Comparison of ENCODE assay signal across 13 mouse cellular contexts in genomic region chr16:31034051-31034450, GRCm38 (mm10). TPM values are rescaled to one million over a fixed set of nuclear protein-coding genes. Genes with fewer than 3 reads are reported as not detected.
A peak's percentile ranks its signal among the peaks of the same experiment; 100 is the strongest.
DNase-seq lines count a peak whose midpoint lies in the region; ATAC-seq and TF ChIP-seq lines count a peak whose summit lies in the region.
"Had no signal": no experiment of that assay in that cellular context is flagged by ENCODE, and none has a peak within 500 bp of the region (broad histone marks: within the 10 kb centered on the region; RNA-seq: fewer than 3 reads in every experiment).

No protein-coding gene starts in this region.

- 0 out of 2 replicates have a peak overlapping the region, but pooled peaks have one; percentile 38 for H3K27ac ChIP-seq in heart, embryonic 15.5 days
- H3K27ac ChIP-seq in midbrain, embryonic 12.5 days (replicated peaks) = peak overlapping the region; percentile 61
- no peak overlapping the region for H3K27ac ChIP-seq in intestine, postnatal 0 days (ENCODE audit: low read depth, low read length)
- no peak overlapping the region; the same call in 1 of the 2 replicates for H3K27ac ChIP-seq in intestine, embryonic 16.5 days (ENCODE audit: low read length)
- H3K27ac ChIP-seq: liver, embryonic 15.5 days had no signal

- TF ChIP-seq POLR2A in brain, embryonic 14.5 days (IDR thresholded peaks at IDR 0.05; ENCODE audit: borderline replicate concordance, extremely low read depth, insufficient read depth, insufficient read length, poor library complexity, severe bottlenecking) = no peak

- H3K9me3 ChIP-seq in heart, embryonic 15.5 days (replicated peaks) = no peaks in the 10 kb centered on the region
- no peaks in the 10 kb centered on the region for H3K9me3 ChIP-seq in midbrain, embryonic 12.5 days
- no peaks in the 10 kb centered on the region for H3K9me3 ChIP-seq in intestine, postnatal 0 days (ENCODE audit: control insufficient read depth)
- H3K9me3 ChIP-seq in intestine, embryonic 16.5 days (ENCODE audit: control insufficient read depth, low read length) = no peaks in the 10 kb centered on the region; the same call in 1 of the 2 replicates
- H3K9me3 ChIP-seq: liver, embryonic 15.5 days had no signal

- H3K4me2 ChIP-seq in heart, embryonic 15.5 days = no peak overlapping the region
- H3K4me2 ChIP-seq in midbrain, embryonic 12.5 days (replicated peaks) = no peak overlapping the region
- H3K4me2 ChIP-seq in intestine, postnatal 0 days (replicated peaks; ENCODE audit: low read depth) = no peak overlapping the region
- no peak overlapping the region for H3K4me2 ChIP-seq in intestine, embryonic 16.5 days (ENCODE audit: low read depth, low read length)
- H3K4me2 ChIP-seq: liver, embryonic 15.5 days had no signal

- no peak overlapping the region for H3K9ac ChIP-seq in heart, embryonic 15.5 days
- no peak overlapping the region for H3K9ac ChIP-seq in midbrain, embryonic 12.5 days (replicated peaks)
- no peak overlapping the region for H3K9ac ChIP-seq in intestine, postnatal 0 days (ENCODE audit: low read depth, low read length)
- no peak overlapping the region for H3K9ac ChIP-seq in intestine, embryonic 16.5 days (ENCODE audit: low read depth, low read length)
- H3K9ac ChIP-seq: liver, embryonic 15.5 days had no signal

- no peak overlapping the region for H3K4me3 ChIP-seq in heart, embryonic 15.5 days
- H3K4me3 ChIP-seq in midbrain, embryonic 12.5 days = no peak overlapping the region
- H3K4me3 ChIP-seq in intestine, postnatal 0 days (ENCODE audit: low read depth, low read length) = no peak overlapping the region
- no peak overlapping the region for H3K4me3 ChIP-seq in intestine, embryonic 16.5 days (ENCODE audit: low read length)
- H3K4me3 ChIP-seq: liver, embryonic 15.5 days had no signal

- no peak for DNase-seq in heart, adult 18-20 months
- DNase-seq in brain, embryonic 14.5 days (ENCODE audit: low read depth) = peak; percentile 55
- DNase-seq in embryo, embryonic 9.5 days (ENCODE audit: extremely low spot score) = peak; percentile 31
- DNase-seq in right cerebral cortex, postnatal 25 days = no peak
- DNase-seq: cerebellum, postnatal 36 days; kidney, adult 11 months; layer of hippocampus, adult 9-11 months; left cerebral cortex, postnatal 4 days had no signal

- no peak for ATAC-seq in heart, embryonic 15.5 days (replicated peaks; ENCODE audit: insufficient number of reproducible peaks, insufficient read depth, low FRiP score, low read depth)
- ATAC-seq in midbrain, embryonic 12.5 days (ENCODE audit: low FRiP score, low read depth) = peak; percentile 60; the same call in 1 of the 2 replicates
- ATAC-seq in intestine, postnatal 0 days = no peak
- no peak for ATAC-seq in intestine, embryonic 16.5 days

- TF ChIP-seq CTCF in brain, embryonic 14.5 days (IDR thresholded peaks at IDR 0.05; ENCODE audit: borderline replicate concordance, extremely low read depth, insufficient read depth, insufficient read length) = no peak
- no peak for TF ChIP-seq CTCF in intestine, postnatal 0 days (IDR thresholded peaks at IDR 0.05; ENCODE audit: low read depth)

- H3K36me3 ChIP-seq in heart, embryonic 15.5 days = no peaks in the 10 kb centered on the region
- H3K36me3 ChIP-seq in midbrain, embryonic 12.5 days = no peaks in the 10 kb centered on the region
- H3K36me3 ChIP-seq in intestine, postnatal 0 days (ENCODE audit: control insufficient read depth, insufficient read depth) = no peaks in the 10 kb centered on the region
- no peaks in the 10 kb centered on the region for H3K36me3 ChIP-seq in intestine, embryonic 16.5 days (ENCODE audit: control insufficient read depth, insufficient read depth, low read length)
- H3K36me3 ChIP-seq: liver, embryonic 15.5 days had no signal

- no peaks in the 10 kb centered on the region for H3K27me3 ChIP-seq in heart, embryonic 15.5 days
- no peaks in the 10 kb centered on the region for H3K27me3 ChIP-seq in midbrain, embryonic 12.5 days
- no peaks in the 10 kb centered on the region for H3K27me3 ChIP-seq in intestine, postnatal 0 days (replicated peaks; ENCODE audit: control insufficient read depth, insufficient read depth, low read length)
- no peaks in the 10 kb centered on the region for H3K27me3 ChIP-seq in intestine, embryonic 16.5 days (replicated peaks; ENCODE audit: control insufficient read depth, insufficient read depth, low read length)
- H3K27me3 ChIP-seq: liver, embryonic 15.5 days had no signal

- H3K4me1 ChIP-seq in heart, embryonic 15.5 days (replicated peaks) = peaks cover 23% of the 10 kb centered on the region
- peaks cover 26% of the 10 kb centered on the region for H3K4me1 ChIP-seq in midbrain, embryonic 12.5 days
- no peaks in the 10 kb centered on the region for H3K4me1 ChIP-seq in intestine, postnatal 0 days (replicated peaks; ENCODE audit: control insufficient read depth, insufficient read depth, low read length)
- H3K4me1 ChIP-seq in intestine, embryonic 16.5 days (ENCODE audit: control insufficient read depth, insufficient read depth, low read length) = no peaks in the 10 kb centered on the region

- WGBS in heart, embryonic 15.5 days = 86% methylated on average over 3 of the region's 3 CpGs
- WGBS in midbrain, embryonic 12.5 days = 19% methylated on average over 3 of the region's 3 CpGs
- 86% methylated on average over 3 of the region's 3 CpGs for WGBS in intestine, postnatal 0 days
- WGBS in intestine, embryonic 16.5 days = 67% methylated on average over 3 of the region's 3 CpGs

RNA-seq across cellular contexts. Expression of gene Xxylt1, which starts 47.2 kb away (rescaled TPM):
- polyA plus RNA-seq in heart, embryonic 15.5 days (2015; fragmentation: Nextera tagmentation; extraction: Ambion mirVana) = 6.8 and 9.9 TPM in 2 replicates
- total RNA-seq in heart, adult 18-20 months (2021) = 10 to 100 TPM; 10.2 to 10.9 TPM
- 13.9 and 15.3 TPM in 2 replicates for polyA plus RNA-seq in brain, embryonic 14.5 days (2012; rRNA removed)
- 13.9 and 14.6 TPM in 2 replicates for polyA plus RNA-seq in midbrain, embryonic 12.5 days (2016; fragmentation: Nextera tagmentation; extraction: Ambion mirVana)
- polyA plus RNA-seq in intestine, postnatal 0 days (2015; fragmentation: Nextera tagmentation; extraction: Ambion mirVana) = 14.3 and 17.1 TPM in 2 replicates
- 4.9 and 10.5 TPM in 2 replicates for polyA plus RNA-seq in intestine, embryonic 16.5 days (2015; fragmentation: Nextera tagmentation; extraction: Ambion mirVana)

Comparison
In these comparisons a context has a peak if more than half of its experiments do, and no peak if none do; other contexts are left out.
1. H3K27ac ChIP-seq: peak in heart, embryonic 15.5 days (single experiment) and midbrain, embryonic 12.5 days (single experiment); none in intestine, postnatal 0 days (single experiment) and intestine, embryonic 16.5 days (single experiment).
2. DNase-seq: peak in brain, embryonic 14.5 days (single experiment) and embryo, embryonic 9.5 days (single experiment); none in heart, adult 18-20 months (0 of 2) and right cerebral cortex, postnatal 25 days (single experiment).